In genomic region chr10:117639899-117640594, GRCm38 (mm10) we compare ENCODE assay signal across 9 mouse cellular contexts. TPM values are rescaled to one million over a fixed set of nuclear protein-coding genes. Genes with fewer than 3 reads are reported as not detected.
DNase-seq lines count a peak whose midpoint lies in the region; ATAC-seq and TF ChIP-seq lines count a peak whose summit lies in the region.
"Had no signal": no experiment of that assay in that cellular context is flagged by ENCODE, and none has a peak within 500 bp of the region (broad histone marks: within the 10 kb centered on the region; RNA-seq: fewer than 3 reads in every experiment).

No protein-coding gene starts in this region.

- no peak overlapping the region for H3K9ac ChIP-seq in liver, postnatal 0 days (replicated peaks)

- no peaks in the 10 kb centered on the region for H3K9me3 ChIP-seq in liver, postnatal 0 days (ENCODE audit: low read length)
- H3K9me3 ChIP-seq: midbrain, embryonic 10.5 days had no signal

- ATAC-seq in liver, postnatal 0 days, result no peak

- TF ChIP-seq EP300 in liver, postnatal 0 days (IDR thresholded peaks at IDR 0.05; ENCODE audit: low read depth), result no peak

- peak; percentile 34 to 56 for DNase-seq in adrenal gland, adult (ENCODE audit: inconsistent age in 2 of 2, low spot score in 1 of 2)
- no peak for DNase-seq in adrenal gland, adult 8-10 months
- peak; percentile 47 for DNase-seq in lung, postnatal 36 days
- no peak for DNase-seq in lung, postnatal 4 days
- no peak for DNase-seq in liver, postnatal 0 days
- DNase-seq in yolk sac, embryonic 10.5 days (ENCODE audit: low spot score), result peak; percentile 36
- no peak for DNase-seq in left cerebral cortex, adult 11 months (ENCODE audit: low spot score)
- DNase-seq in frontal cortex, postnatal 14 days (ENCODE audit: low spot score in 2 of 2), result no peak

- WGBS in liver, postnatal 0 days (ENCODE audit: insufficient replicate concordance), result 42% methylated on average over 21 of the region's 21 CpGs

- no peak overlapping the region for H3K4me3 ChIP-seq in liver, postnatal 0 days (ENCODE audit: low read depth, low read length)
- H3K4me3 ChIP-seq: midbrain, embryonic 10.5 days had no signal

- TF ChIP-seq CTCF in liver, postnatal 0 days (IDR thresholded peaks at IDR 0.05; ENCODE audit: low read depth), result no peak

- no peak overlapping the region for H3K27ac ChIP-seq in liver, postnatal 0 days (ENCODE audit: low read depth)
- H3K27ac ChIP-seq: midbrain, embryonic 10.5 days had no signal

- peaks cover 4% of the 10 kb centered on the region; the same call in 1 of the 2 replicates for H3K36me3 ChIP-seq in liver, postnatal 0 days (replicated peaks; ENCODE audit: insufficient read depth, low read length)
- H3K36me3 ChIP-seq: midbrain, embryonic 10.5 days had no signal

- H3K4me1 ChIP-seq in liver, postnatal 0 days (ENCODE audit: insufficient read depth), result 0 out of 2 replicates have a peak, but pooled peaks cover 3% of the 10 kb centered on the region

- peak overlapping the region; percentile 32 for H3K4me2 ChIP-seq in liver, postnatal 0 days (ENCODE audit: low read depth, low read length)

- no peaks in the 10 kb centered on the region for H3K27me3 ChIP-seq in liver, postnatal 0 days (ENCODE audit: insufficient read depth, low read length)

RNA-seq across cellular contexts. Expression of gene Cpm, which starts 10.7 kb away (rescaled TPM):
- total RNA-seq in adrenal gland, adult 8-10 months (2022), result 10 to 100 TPM; 19.9 to 44.3 (median 31.5) TPM
- 7.0 and 7.7 TPM in 2 replicates for polyA plus RNA-seq in liver, postnatal 0 days (2015; fragmentation: Nextera tagmentation; extraction: Ambion mirVana)

Comparison
In these comparisons a context has a peak if more than half of its experiments do, and no peak if none do; other contexts are left out.
1. DNase-seq: peak in adrenal gland, adult (2 of 2), lung, postnatal 36 days (single experiment) and yolk sac, embryonic 10.5 days (single experiment); none in adrenal gland, adult 8-10 months (single experiment), lung, postnatal 4 days (0 of 2), liver, postnatal 0 days (single experiment), left cerebral cortex, adult 11 months (single experiment) and frontal cortex, postnatal 14 days (0 of 2).